Mouse (Mus musculus) liver, embryonic 14.5 days (tissue): ENCODE data around the gene Mrs2.

Source experiments
- CTCF ChIP-seq: IDR thresholded peaks from 2 replicates; pipeline ENCODE4 v1.5.1; 2016; ENCODE audit warnings: antibody characterized with exemption, low read depth, control low read depth
- EP300 ChIP-seq: IDR thresholded peaks from 2 replicates; pipeline ENCODE4 v1.6.1; 2016; ENCODE audit warnings: antibody characterized with exemption, low read depth

- TF ChIP-seq CTCF, result no peak
- TF ChIP-seq EP300, result no peak
Observed at GRCm38 (mm10) chr13:25066659-25067058, 46.5 kb upstream of the Mrs2 start.
